Mouse (Mus musculus) mouse embryonic stem cell (cell line): Measurements from ENCODE around the gene D130040H23Rik.

ENCODE experiments used
- in situ Hi-C, 2 experiments: fragments of 300-500 bp; cut with MboI; formaldehyde crosslinking; loops; 1 replicate in 1 of 2; 3 replicates in 1 of 2; pipeline ENCODE4 v1.14.3; 2019 to 2020; ENCODE audit warnings: low sequenced_read_pairs in 2 of 2, low pct_unique_long_range_greater_than_20kb in 1 of 2, mixed read lengths in 1 of 2; ENCODE audit not compliant: unreplicated experiment in 1 of 2

Gene D130040H23Rik

DNA sequence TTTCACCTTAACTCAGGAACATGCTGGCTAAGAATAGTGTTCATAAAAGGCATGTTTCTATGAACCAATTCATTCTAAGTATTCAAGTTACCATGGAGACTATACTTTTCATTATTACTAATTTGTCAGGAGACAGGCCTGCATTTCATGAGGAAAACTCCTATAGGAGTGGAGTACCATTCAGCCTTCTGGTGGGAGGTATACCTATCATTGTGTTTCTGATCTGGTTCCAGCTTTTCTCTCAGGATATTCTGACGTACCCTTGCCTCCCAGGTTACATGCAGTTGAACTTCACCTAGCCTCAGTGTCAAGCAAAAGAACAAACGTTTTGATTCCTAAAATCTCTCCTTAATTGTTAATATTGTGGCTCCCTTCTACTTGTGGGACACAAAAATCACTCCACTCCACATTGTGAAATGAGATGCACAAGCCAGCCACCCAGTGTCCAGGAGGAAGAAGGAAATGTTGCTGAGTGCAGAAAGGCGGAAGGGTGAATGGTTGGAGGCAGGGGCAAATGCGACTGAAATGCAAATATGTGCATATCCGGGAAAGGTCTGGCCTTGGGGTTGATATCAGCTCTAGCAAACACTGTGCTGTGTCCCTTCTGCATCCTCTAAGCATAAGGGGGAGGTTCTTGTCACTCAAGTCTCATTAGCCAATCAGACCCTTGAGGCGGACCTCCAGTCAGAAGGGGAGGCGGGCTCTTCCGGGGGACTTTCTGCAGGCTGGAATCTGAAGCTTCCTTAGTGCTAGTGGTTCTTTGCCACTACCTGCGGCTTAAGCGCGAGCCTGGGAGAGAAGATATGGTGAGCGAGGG lies at the start of gene D130040H23Rik:
Gene D130040H23Rik (plus strand): TSS at position 695 of the 817 bp plus-strand sequence.
- in situ Hi-C loops = no loop called here

DNA sequence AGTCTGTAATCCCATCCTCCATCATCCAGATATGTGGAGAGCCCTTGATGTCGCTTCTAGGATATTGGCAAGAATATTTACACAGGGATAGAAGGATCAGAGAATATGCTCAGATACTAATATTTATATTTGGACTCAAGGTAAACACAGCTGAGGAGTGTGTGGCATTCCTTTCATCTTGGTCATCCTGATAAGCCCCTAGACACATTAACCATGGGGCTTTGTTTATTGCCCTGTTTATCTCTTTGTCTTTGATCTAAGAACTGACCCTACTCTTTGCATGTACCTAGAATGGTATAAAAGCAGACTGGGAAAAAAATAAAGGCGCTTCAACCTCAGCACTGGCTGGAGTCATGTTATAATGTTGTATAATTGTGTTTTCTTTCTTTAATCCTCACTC lies 28.3 kb upstream of the D130040H23Rik start:
- in situ Hi-C loops = no loop called here

DNA sequence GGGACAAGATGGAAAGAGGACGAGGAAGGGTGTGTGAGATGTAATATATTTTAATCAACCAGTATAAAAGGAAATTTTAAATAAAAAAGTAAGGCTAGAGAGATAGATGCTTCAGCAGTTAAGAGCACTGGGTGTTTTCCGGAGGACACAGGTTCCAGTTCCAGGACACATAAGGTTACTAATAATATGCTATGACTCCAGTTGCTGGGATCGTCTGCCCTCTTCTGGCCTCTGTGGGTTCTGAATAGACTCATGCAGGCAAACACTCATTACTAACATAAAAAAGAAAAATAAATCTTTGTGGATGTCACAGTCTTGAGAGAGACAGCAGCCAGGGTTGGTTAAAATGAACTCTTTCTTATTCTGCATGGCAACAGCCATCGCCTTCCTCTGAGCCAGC lies 2.4 kb upstream of the D130040H23Rik start:
- in situ Hi-C loops = no loop called here

DNA sequence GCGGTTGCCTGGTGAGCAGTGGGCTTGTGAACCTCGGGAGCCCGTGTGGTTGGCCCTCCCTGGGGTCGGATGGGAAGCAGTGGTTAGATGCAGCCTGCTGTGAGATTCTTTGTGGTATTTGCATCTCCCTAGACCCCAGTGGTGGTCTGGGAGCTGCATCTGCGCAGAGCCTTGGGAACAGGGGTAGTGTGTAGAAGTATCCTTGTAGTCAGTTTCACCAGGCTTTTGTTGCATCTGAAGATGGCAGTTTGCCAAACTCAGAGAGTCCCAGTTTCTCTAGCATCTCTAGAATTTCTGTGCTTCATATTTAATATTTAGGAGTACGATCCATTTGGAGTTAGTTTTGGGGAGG lies 299 bp downstream of the D130040H23Rik start:
- in situ Hi-C loops = no loop called here

DNA sequence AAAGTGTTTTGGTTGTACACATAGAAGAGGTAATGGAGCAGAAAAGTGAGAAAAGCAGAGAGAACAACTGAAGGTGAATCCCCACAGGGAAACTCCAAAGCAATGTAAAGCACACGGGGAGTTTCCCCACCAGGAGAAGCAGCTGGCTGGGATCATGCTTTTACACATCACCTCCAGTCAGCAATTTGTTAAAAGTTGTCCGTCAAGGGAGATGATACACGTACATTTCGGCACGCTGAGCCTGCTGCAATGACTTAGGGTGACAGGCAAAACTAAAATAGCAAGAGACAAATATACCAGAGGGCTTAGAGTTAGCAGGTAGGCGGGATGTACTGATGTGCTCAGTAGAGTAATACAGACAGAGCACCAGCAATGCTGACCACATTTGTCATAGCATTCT lies 1.6 kb downstream of the D130040H23Rik start:
- in situ Hi-C loops = no loop called here

DNA sequence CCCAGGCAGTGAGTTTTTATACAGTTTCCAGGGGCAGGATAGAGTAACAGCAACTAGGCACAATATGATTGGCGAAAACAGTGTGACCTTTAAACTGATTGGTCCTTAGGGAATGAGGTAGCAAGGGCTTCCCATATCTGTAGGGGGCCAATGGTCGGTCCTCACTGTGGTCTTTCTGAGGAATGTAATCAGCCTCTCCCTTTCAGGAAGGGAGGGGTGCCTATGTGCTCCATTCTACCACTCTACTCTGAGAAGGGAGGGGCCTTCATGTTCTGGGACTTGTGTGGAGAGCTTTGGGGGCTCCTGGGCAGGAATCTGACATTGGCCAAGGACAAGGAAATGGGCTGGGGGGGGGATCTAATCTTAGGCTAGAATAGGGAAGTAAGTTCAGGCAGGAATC lies 53.9 kb downstream of the D130040H23Rik start:
- in situ Hi-C loops = loop anchor here in 1 of 2 experiments (25.0 kb wide), 1 partner anchor 538 kb away; no protein-coding TSS in a partner anchor

DNA sequence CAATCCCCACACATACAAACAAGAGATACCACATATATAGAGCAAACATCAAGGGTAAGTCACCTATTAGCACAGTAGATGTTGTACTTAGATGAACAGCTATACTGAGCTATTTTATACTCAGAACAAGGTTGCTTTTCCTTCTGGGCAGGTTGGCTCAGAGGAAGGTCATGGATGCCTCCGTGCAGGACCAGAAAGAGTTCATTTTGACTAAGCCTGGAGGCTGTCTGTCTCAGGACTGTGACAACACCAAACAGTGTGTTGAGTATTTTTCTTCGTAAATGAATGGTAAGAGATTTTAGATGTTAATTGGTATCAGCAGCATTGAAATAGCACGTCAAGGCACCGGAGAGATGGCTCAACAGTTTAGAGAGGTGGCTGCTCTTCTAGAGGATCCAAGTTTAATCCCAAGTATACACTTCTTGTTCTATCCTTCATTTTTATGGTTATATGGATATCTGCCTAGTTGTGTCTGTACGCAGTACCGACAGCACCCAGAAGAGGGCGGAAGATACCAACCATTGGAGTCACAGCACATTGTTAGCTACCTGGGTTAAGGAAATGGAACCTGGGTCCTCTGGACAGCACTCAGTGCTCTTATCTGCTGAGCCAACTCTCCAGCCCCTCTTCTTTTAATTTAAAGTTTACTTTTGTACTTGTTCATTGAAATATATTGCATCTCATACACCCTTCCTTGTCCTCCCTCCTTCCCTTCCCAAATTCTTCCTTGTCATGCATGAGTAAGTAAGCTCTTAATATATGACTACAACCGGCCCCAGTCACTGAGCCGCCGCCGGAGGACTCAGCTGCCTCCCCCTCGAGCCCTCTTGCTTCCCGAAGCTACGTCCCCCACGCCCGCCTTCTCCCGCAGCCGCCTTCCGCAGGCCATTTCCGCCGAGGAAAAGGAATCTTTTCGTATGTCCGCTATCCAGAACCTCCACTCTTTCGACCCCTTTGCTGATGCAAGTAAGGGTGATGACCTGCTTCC lies 57.7 kb downstream of the D130040H23Rik start:
- in situ Hi-C loops = loop anchor here in 1 of 2 experiments (25.0 kb wide), 1 partner anchor 534 kb away; no protein-coding TSS in a partner anchor

DNA sequence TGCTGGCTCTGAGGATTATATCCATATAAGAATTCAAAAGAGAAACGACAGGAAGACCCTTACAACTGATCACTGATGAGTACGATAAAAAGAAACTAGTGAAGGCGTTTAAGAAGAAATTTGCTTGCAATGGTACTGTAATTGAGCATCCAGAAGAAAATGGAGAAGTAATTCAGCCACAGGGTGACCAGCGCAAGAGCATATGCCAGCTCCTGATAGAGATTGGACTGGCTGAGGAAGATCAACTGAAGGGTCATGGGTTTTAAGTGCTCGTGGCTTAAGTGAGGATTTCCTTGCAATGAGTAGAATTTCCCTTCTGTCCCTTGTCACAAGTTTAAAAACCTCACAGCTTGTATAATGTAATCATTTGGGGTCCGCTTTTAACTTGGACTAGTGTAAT lies 58.4 kb downstream of the D130040H23Rik start:
- in situ Hi-C loops = loop anchor here in 1 of 2 experiments (25.0 kb wide), 1 partner anchor 533 kb away; no protein-coding TSS in a partner anchor
